Mouse (Mus musculus) C2C12 (cell line): ENCODE results near the gene Gpr84. TPM values are rescaled to one million over a fixed set of nuclear protein-coding genes. Genes with fewer than 3 reads are reported as not detected.
"Not testable (repeated sequence)": the region's sequence is repeated elsewhere in the genome, so short reads cannot be mapped to it uniquely, and the experiment has no call there.

ENCODE experiments used
- H3K27me3 ChIP-seq: one replicate; pipeline ENCODE4 v1.6.1; 2011; ENCODE audit not compliant: control insufficient read depth, insufficient read depth, insufficient read length
- H3K36me3 ChIP-seq: one replicate; pipeline ENCODE4 v1.6.1; 2011; ENCODE audit not compliant: control insufficient read depth, insufficient read depth
- H3K4me3 ChIP-seq: one replicate; pipeline ENCODE4 v1.5.1; 2011; ENCODE audit warnings: mild to moderate bottlenecking, control low read depth; ENCODE audit not compliant: poor library complexity, insufficient read depth, severe bottlenecking
- H3K79me2 ChIP-seq: one replicate; pipeline ENCODE4 v1.6.1; 2011; ENCODE audit not compliant: control insufficient read depth, insufficient read depth
- H3K79me3 ChIP-seq: one replicate; pipeline ENCODE4 v1.6.1; 2011; ENCODE audit warnings: low read depth, control low read depth
- H3ac ChIP-seq: one replicate; pipeline ENCODE3; 2011; ENCODE audit warnings: low read depth; ENCODE audit not compliant: control insufficient read depth, insufficient read length
- CEBPB ChIP-seq: IDR thresholded peaks from one replicate; pipeline ENCODE4 v1.6.1; 2011; ENCODE audit warnings: low read depth, mild to moderate bottlenecking, control low read depth, moderate library complexity
- CTCF ChIP-seq: IDR thresholded peaks from one replicate; pipeline ENCODE4 v1.5.1; 2011; ENCODE audit not compliant: control insufficient read depth, insufficient read depth, insufficient read length
- FOSL1 ChIP-seq: IDR thresholded peaks from one replicate; pipeline ENCODE4 v1.8.0; 2011; ENCODE audit warnings: mild to moderate bottlenecking, low read length; ENCODE audit not compliant: poor library complexity, insufficient read depth, severe bottlenecking
- MAX ChIP-seq: IDR thresholded peaks from one replicate; pipeline ENCODE4 v1.6.1; 2011; ENCODE audit warnings: mild to moderate bottlenecking, control low read depth
- MYOD1 ChIP-seq: IDR thresholded peaks from one replicate; pipeline ENCODE4 v1.6.1; 2011; ENCODE audit warnings: low read depth; ENCODE audit not compliant: control insufficient read depth, insufficient read length
- MYOG ChIP-seq: IDR thresholded peaks from one replicate; pipeline ENCODE4 v1.6.1; 2011; ENCODE audit not compliant: control insufficient read depth, insufficient read length; ENCODE audit errors: extremely low read depth
- USF1 ChIP-seq: IDR thresholded peaks from one replicate; pipeline ENCODE4 v1.6.1; 2011; ENCODE audit warnings: low read depth, mild to moderate bottlenecking, control low read depth, moderate library complexity
- polyA plus RNA-seq: library from polyadenylated mRNA; unstranded; fragments of >200 nt; fragmentation: generic; extraction: Trizol; gene quantifications from one replicate; pipeline ENCODE4 v1.2.1, GENCODE M21; 2012; ENCODE audit warnings: missing spikeins

The Gpr84 gene
- polyA plus RNA-seq, 1 experiment = not detected

GRCm38 (mm10) chr15:103284066-103284465, 26.3 kb downstream of the Gpr84 start:
- peaks cover 28% of the 10 kb centered on the region for H3K79me3 ChIP-seq
- peak; percentile 20 for TF ChIP-seq CTCF
- TF ChIP-seq MYOD1 = no peak
- TF ChIP-seq FOSL1 = no peak
- no peak overlapping the region for H3K4me3 ChIP-seq
- H3K27me3 ChIP-seq = no peaks in the 10 kb centered on the region
- peaks cover 4% of the 10 kb centered on the region for H3K36me3 ChIP-seq
- peaks cover 90% of the 10 kb centered on the region for H3K79me2 ChIP-seq
- H3ac ChIP-seq = no peak overlapping the region

- no peak for TF ChIP-seq FOSL1
- no peak for TF ChIP-seq CTCF
- no peak for TF ChIP-seq MYOD1
- no peak for TF ChIP-seq MYOG
- TF ChIP-seq USF1 = no peak
- TF ChIP-seq CEBPB = no peak
- TF ChIP-seq MAX = no peak
- Histone ChIP-seq H3K79me3 (peaks cover 40% of the 10 kb centered on the region), H3K27me3 (no peaks in the 10 kb centered on the region), H3K79me2 (peaks cover 93% of the 10 kb centered on the region), H3K4me3 (no peak overlapping the region), H3ac (no peak overlapping the region), H3K36me3 (no peaks in the 10 kb centered on the region)
Observed at GRCm38 (mm10) chr15:103281465-103282205, 28.8 kb downstream of the Gpr84 start.

GRCm38 (mm10) chr15:103280817-103281464, 29.5 kb downstream of the Gpr84 start:
- TF ChIP-seq CTCF (peak; percentile 51), MAX (no peak), CEBPB (peak; percentile 38)
- H3K27me3 ChIP-seq = no peaks in the 10 kb centered on the region
- no peak overlapping the region for H3K4me3 ChIP-seq
- no peak overlapping the region for H3ac ChIP-seq
- peaks cover 93% of the 10 kb centered on the region for H3K79me2 ChIP-seq
- H3K36me3 ChIP-seq = no peaks in the 10 kb centered on the region
- peaks cover 42% of the 10 kb centered on the region for H3K79me3 ChIP-seq

- no peak overlapping the region for H3ac ChIP-seq
- no peak for TF ChIP-seq USF1
- TF ChIP-seq CEBPB = no peak
- TF ChIP-seq FOSL1 = no peak
- no peak for TF ChIP-seq MYOG
- TF ChIP-seq CTCF = no peak
- TF ChIP-seq MYOD1 = no peak
- no peak for TF ChIP-seq MAX
- H3K4me3 ChIP-seq = no peak overlapping the region
- H3K27me3 ChIP-seq = no peaks in the 10 kb centered on the region
- peaks cover 52% of the 10 kb centered on the region for H3K79me3 ChIP-seq
- H3K36me3 ChIP-seq = no peaks in the 10 kb centered on the region
- H3K79me2 ChIP-seq = peaks cover 94% of the 10 kb centered on the region
Observed at GRCm38 (mm10) chr15:103279750-103280149, 30.7 kb downstream of the Gpr84 start.

- Histone ChIP-seq H3K27me3 (no peaks in the 10 kb centered on the region), H3K79me3 (peaks cover 63% of the 10 kb centered on the region), H3K36me3 (no peaks in the 10 kb centered on the region), H3ac (no peak overlapping the region), H3K79me2 (peaks cover 94% of the 10 kb centered on the region), H3K4me3 (no peak overlapping the region)
- TF ChIP-seq CEBPB = no peak
- no peak for TF ChIP-seq CTCF
- TF ChIP-seq MYOD1 = no peak
- no peak for TF ChIP-seq MAX
- TF ChIP-seq MYOG = no peak
- no peak for TF ChIP-seq FOSL1
- TF ChIP-seq USF1 = no peak
Observed at GRCm38 (mm10) chr15:103277949-103278348, 32.5 kb downstream of the Gpr84 start.

GRCm38 (mm10) chr15:103275943-103276342, 34.5 kb downstream of the Gpr84 start:
- H3K36me3 ChIP-seq, H3ac ChIP-seq, H3K27me3 ChIP-seq, H3K4me3 ChIP-seq: not testable (repeated sequence)
- peaks cover 79% of the 10 kb centered on the region for H3K79me2 ChIP-seq
- H3K79me3 ChIP-seq = peaks cover 53% of the 10 kb centered on the region
